Mouse (Mus musculus): ENCODE results near the gene Sarm1. TPM values are rescaled to one million over a fixed set of nuclear protein-coding genes. Genes with fewer than 3 reads are reported as not detected.

Gene Sarm1
- total and polyA plus RNA-seq, 3 experiments = 0.50 to 1.1 (median 0.55) TPM

DNA sequence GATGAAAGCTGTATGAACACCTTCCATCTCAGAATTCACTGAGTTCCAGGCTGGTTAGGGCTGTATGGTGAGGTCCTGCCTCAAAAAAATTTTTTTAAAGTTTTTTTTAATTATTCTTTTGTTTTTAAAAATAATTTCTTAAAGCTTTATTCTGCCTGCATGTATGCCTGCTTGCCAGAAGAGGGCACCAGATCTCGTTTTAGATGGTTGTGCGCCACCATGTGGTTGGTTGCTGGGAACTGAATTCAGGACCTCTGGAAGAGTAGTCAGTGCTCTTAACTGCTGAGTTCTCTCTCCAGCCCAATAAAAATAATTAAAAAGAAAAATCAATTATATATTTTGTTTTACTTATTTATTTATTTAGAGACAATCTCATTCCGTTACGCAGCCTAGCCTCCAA lies 43.9 kb downstream of the Sarm1 start:
- peak overlapping the region; percentile 46 to 65 (median 54) for H3K4me3 ChIP-seq (replicated peaks in 1 of 3; ENCODE audit: low read depth in 2 of 3, low read length in 2 of 3, poor library complexity in 1 of 3)
- TF ChIP-seq IRF4 (IDR thresholded peaks at IDR 0.05; ENCODE audit: low read depth, low read length) (peak; percentile 36; the same call in 1 of the 2 replicates), EP300 (IDR thresholded peaks at IDR 0.05; ENCODE audit: low read length) (peak; percentile 27; the same call in 1 of the 2 replicates), MXI1 (IDR thresholded peaks at IDR 0.05; ENCODE audit: low read depth, low read length) (0 out of 2 replicates have a peak, but pooled peaks have one; percentile 6), RCOR1 (conservative IDR thresholded peaks at IDR 0.05; ENCODE audit: low read depth, low read length) (peak; percentile 82; the same call in 1 of the 2 replicates), TBP (conservative IDR thresholded peaks at IDR 0.05; ENCODE audit: low read depth, low read length) (0 out of 2 replicates have a peak, but pooled peaks have one; percentile 21), CHD1 (IDR thresholded peaks at IDR 0.05; ENCODE audit: low read depth, low read length) (no peak), ZMIZ1 (IDR thresholded peaks at IDR 0.05; ENCODE audit: low read depth, low read length) (no peak), CHD2 (IDR thresholded peaks at IDR 0.05; ENCODE audit: low read length) (peak; percentile 14; the same call in 1 of the 2 replicates), ZNF384 (IDR thresholded peaks at IDR 0.05; ENCODE audit: low read depth, low read length) (peak; percentile 82), E2F4 (IDR thresholded peaks at IDR 0.05; ENCODE audit: insufficient replicate concordance, low read depth, low read length) (peak; percentile 55; the same call in 1 of the 2 replicates), MAX (IDR thresholded peaks at IDR 0.05; ENCODE audit: low read length) (peak; percentile 48), JUN (IDR thresholded peaks at IDR 0.05; ENCODE audit: insufficient read depth, low read depth, low read length) (peak; percentile 43; the same call in 1 of the 2 replicates), ELF1 (IDR thresholded peaks at IDR 0.05; ENCODE audit: low read depth, low read length) (no peak), UBTF (IDR thresholded peaks at IDR 0.05; ENCODE audit: low read depth, low read length) (no peak), RAD21 (IDR thresholded peaks at IDR 0.05; ENCODE audit: low read depth, low read length) (peak; percentile 53), USF2 (conservative IDR thresholded peaks at IDR 0.05; ENCODE audit: low read depth, low read length) (no peak), ETS1 (conservative IDR thresholded peaks at IDR 0.05; ENCODE audit: low read depth, low read length) (peak; percentile 39), SIN3A (IDR thresholded peaks at IDR 0.05; ENCODE audit: low read length) (peak; percentile 78), MAFK (IDR thresholded peaks at IDR 0.05; ENCODE audit: insufficient replicate concordance, low read length) (no peak; the same call in 1 of the 2 replicates), USF1 (IDR thresholded peaks at IDR 0.05; ENCODE audit: low read depth, low read length) (no peak), NELFE (IDR thresholded peaks at IDR 0.05; ENCODE audit: low read depth, low read length) (peak; percentile 91; the same call in 1 of the 2 replicates), MEF2A (IDR thresholded peaks at IDR 0.05; ENCODE audit: borderline replicate concordance, low read depth, low read length) (peak; percentile 46), MAZ (IDR thresholded peaks at IDR 0.05; ENCODE audit: low read depth, low read length) (no peak), NRF1 (IDR thresholded peaks at IDR 0.05; ENCODE audit: low read depth, low read length) (no peak), CTCF (conservative IDR thresholded peaks at IDR 0.05 in 1 of 2, IDR thresholded peaks at IDR 0.05 in 1 of 2; ENCODE audit: low read depth in 2 of 2, low read length in 2 of 2) (peak; percentile 95 to 99), BHLHE40 (IDR thresholded peaks at IDR 0.05; ENCODE audit: low read depth, low read length) (no peak), TCF12 (IDR thresholded peaks at IDR 0.05; ENCODE audit: low read depth, low read length) (peak; percentile 61), JUND (conservative IDR thresholded peaks at IDR 0.05; ENCODE audit: low read depth, low read length) (peak; percentile 83), POLR2A (IDR thresholded peaks at IDR 0.05; ENCODE audit: low read depth, low read length) (no peak), MYC (IDR thresholded peaks at IDR 0.05; ENCODE audit: low read depth, low read length) (peak; percentile 86), KAT2A (IDR thresholded peaks at IDR 0.05; ENCODE audit: insufficient replicate concordance, low read length) (no peak), HCFC1 (IDR thresholded peaks at IDR 0.05; ENCODE audit: low read depth, low read length) (peak; percentile 61), ZC3H11A (IDR thresholded peaks at IDR 0.05; ENCODE audit: low read depth, low read length) (peak; percentile 32), ZKSCAN1 (IDR thresholded peaks at IDR 0.05; ENCODE audit: borderline replicate concordance, low read depth, low read length) (no peak), SMC3 (IDR thresholded peaks at IDR 0.05; ENCODE audit: low read depth, low read length) (peak; percentile 88), PAX5 (IDR thresholded peaks at IDR 0.05; ENCODE audit: low read length) (no peak), POLR2AphosphoS2 (IDR thresholded peaks at IDR 0.05; ENCODE audit: low read depth, low read length) (no peak), GABPA (IDR thresholded peaks at IDR 0.05; ENCODE audit: insufficient replicate concordance, low read depth, low read length) (no peak)
- H3K27ac ChIP-seq (ENCODE audit: insufficient read depth, low read depth) = peak overlapping the region; percentile 66; the same call in 1 of the 2 replicates
- dilution Hi-C loops (cut with MboI; ENCODE audit: extremely low pct_ligation_motif_present, extremely low pct_unique_long_range_greater_than_20kb, low sequenced_read_pairs) = no loop called here
- peak overlapping the region; percentile 77 for H3K9ac ChIP-seq (ENCODE audit: insufficient read depth, low read depth)
- in situ Hi-C loops (cut with MboI; ENCODE audit: low pct_ligation_motif_present, low pct_unique_long_range_greater_than_20kb, low sequenced_read_pairs) = no loop called here
- peaks cover 0 to 15% of the 10 kb centered on the region in 2 experiments; a peak in 2 of 4 replicates for H3K4me1 ChIP-seq (ENCODE audit: control insufficient read depth in 1 of 2, insufficient read depth in 2 of 2)
- peak overlapping the region; percentile 53 for H3K4me2 ChIP-seq (ENCODE audit: insufficient read depth, low read depth, poor library complexity, severe bottlenecking)
- H3K36me3 ChIP-seq (replicated peaks in 1 of 2; ENCODE audit: control insufficient read depth in 1 of 2, insufficient read depth in 1 of 2, low read length in 1 of 2) = no peaks in the 10 kb centered on the region
- peaks cover 20% of the 10 kb centered on the region for H3K27me3 ChIP-seq (replicated peaks)
- DNase-seq (ENCODE audit: extremely low read depth) = peak; percentile 87
- H3K79me2 ChIP-seq (replicated peaks; ENCODE audit: control insufficient read depth, extremely low read depth, insufficient read depth, poor library complexity, severe bottlenecking) = no peaks in the 10 kb centered on the region
- H3K9me3 ChIP-seq (replicated peaks; ENCODE audit: low read length) = no peaks in the 10 kb centered on the region

Measured in CH12.LX (cell line).